Comparison of ENCODE assay signal across 22 mouse cellular contexts in genomic region chr5:124835218-124835617, GRCm38 (mm10). TPM values are rescaled to one million over a fixed set of nuclear protein-coding genes. Genes with fewer than 3 reads are reported as not detected.
DNase-seq lines count a peak whose midpoint lies in the region; ATAC-seq lines count a peak whose summit lies in the region.
"Had no signal": no experiment of that assay in that cellular context is flagged by ENCODE, and none has a peak within 500 bp of the region (broad histone marks: within the 10 kb centered on the region; RNA-seq: fewer than 3 reads in every experiment).

No protein-coding gene starts in this region.

- H3K4me3 ChIP-seq in neural tube, embryonic 15.5 days (replicated peaks) = no peak overlapping the region
- H3K4me3 ChIP-seq: heart, embryonic 10.5 days; hindbrain, embryonic 15.5 days; limb, embryonic 15.5 days; midbrain, embryonic 12.5 days had no signal

- no peak overlapping the region for H3K4me2 ChIP-seq in neural tube, embryonic 15.5 days
- H3K4me2 ChIP-seq: hindbrain, embryonic 15.5 days; limb, embryonic 15.5 days; lung, embryonic 14.5 days; midbrain, embryonic 12.5 days had no signal

- H3K27ac ChIP-seq in neural tube, embryonic 15.5 days (replicated peaks) = no peak overlapping the region
- H3K27ac ChIP-seq: heart, embryonic 10.5 days; hindbrain, embryonic 15.5 days; limb, embryonic 15.5 days; liver, embryonic 14.5 days; midbrain, embryonic 12.5 days had no signal

- ATAC-seq in neural tube, embryonic 15.5 days (ENCODE audit: low FRiP score) = no peak
- ATAC-seq: forebrain, postnatal 0 days had no signal

- no peaks in the 10 kb centered on the region for H3K27me3 ChIP-seq in neural tube, embryonic 15.5 days (replicated peaks)
- H3K27me3 ChIP-seq: hindbrain, embryonic 15.5 days; limb, embryonic 15.5 days; midbrain, embryonic 12.5 days had no signal

- no peaks in the 10 kb centered on the region for H3K4me1 ChIP-seq in neural tube, embryonic 15.5 days
- H3K4me1 ChIP-seq: hindbrain, embryonic 15.5 days; limb, embryonic 15.5 days; midbrain, embryonic 12.5 days had no signal

- WGBS in neural tube, embryonic 15.5 days = 97% methylated on average over 15 of the region's 15 CpGs

- H3K9me3 ChIP-seq in neural tube, embryonic 15.5 days (replicated peaks) = no peaks in the 10 kb centered on the region
- H3K9me3 ChIP-seq: heart, embryonic 10.5 days; hindbrain, embryonic 15.5 days; limb, embryonic 15.5 days; midbrain, embryonic 12.5 days had no signal

- H3K9ac ChIP-seq in neural tube, embryonic 15.5 days (replicated peaks) = no peak overlapping the region
- H3K9ac ChIP-seq: forebrain, postnatal 0 days; hindbrain, embryonic 15.5 days; limb, embryonic 15.5 days; liver, embryonic 14.5 days; lung, embryonic 14.5 days; midbrain, embryonic 12.5 days had no signal

- peak; percentile 33 for DNase-seq in layer of hippocampus, adult 9-11 months
- no peak for DNase-seq in layer of hippocampus, postnatal 14 days (ENCODE audit: low spot score in 2 of 2)
- peak; percentile 96 for DNase-seq in brain, adult 2 months (ENCODE audit: low read depth, low spot score)
- peak; percentile 91 to 93 for DNase-seq in cerebellum, adult 18-20 months
- DNase-seq in cerebellum, postnatal 14 days = peak; percentile 74 to 89
- no peak for DNase-seq in testis, postnatal 10 days (ENCODE audit: low spot score)
- DNase-seq in kidney, postnatal 36 days = no peak
- DNase-seq: adrenal gland, postnatal 25 days; forebrain, postnatal 0 days; kidney, adult 8-10 months; kidney, postnatal 14 days; lung, embryonic 14.5 days; right cerebral cortex, postnatal 14 days; spleen, adult 18-20 months had no signal

- peaks cover 50% of the 10 kb centered on the region for H3K36me3 ChIP-seq in neural tube, embryonic 15.5 days

RNA-seq across cellular contexts. Expression of gene Ccdc92, which starts 27.0 kb away (rescaled TPM):
- 10 to 100 TPM; 45.9 to 49.2 TPM for total RNA-seq in layer of hippocampus, postnatal 14 days (2021)
- 50.3 and 55.9 TPM in 2 replicates for polyA plus RNA-seq in neural tube, embryonic 15.5 days (2015; fragmentation: Nextera tagmentation; extraction: Ambion mirVana)
- total RNA-seq: common myeloid progenitor, adult 5-6 weeks; hematopoietic stem cell, adult 5-6 weeks had no signal

RNA-seq across cellular contexts. Expression of gene Zfp664, which starts 27.3 kb away (rescaled TPM):
- total RNA-seq in layer of hippocampus, postnatal 14 days (2021) = 10 to 100 TPM; 58.3 to 58.8 TPM
- 83.9 and 96.8 TPM in 2 replicates for polyA plus RNA-seq in neural tube, embryonic 15.5 days (2015; fragmentation: Nextera tagmentation; extraction: Ambion mirVana)

Comparison
In these comparisons a context has a peak if more than half of its experiments do, and no peak if none do; other contexts are left out.
1. DNase-seq: peak in layer of hippocampus, adult 9-11 months (single experiment), brain, adult 2 months (single experiment), cerebellum, adult 18-20 months (2 of 2) and cerebellum, postnatal 14 days (2 of 2); none in layer of hippocampus, postnatal 14 days (0 of 2), testis, postnatal 10 days (single experiment) and kidney, postnatal 36 days (0 of 2).